Mouse (Mus musculus) B cell, adult 62 days (primary cell): ENCODE results near the gene Zkscan17. TPM values are rescaled to one million over a fixed set of nuclear protein-coding genes. Genes with fewer than 3 reads are reported as not detected.

Experiments
- total RNA-seq: library from RNA; stranded (reverse); gene quantifications from 4 replicates; pipeline ENCODE4 v1.2.4, GENCODE M21; 2023

Gene Zkscan17
- 16.7 to 20.2 TPM (median 17.6 TPM) in 4 replicates for total RNA-seq

GRCm38 (mm10) chr11:59526472-59527080 lies at the start of gene Zkscan17:
TSS of gene Zkscan17 (minus strand) at chr11:59526751.

GRCm38 (mm10) chr11:59576135-59576534 lies 49.6 kb upstream of the Zkscan17 start, which contains the start of gene Olfr222:
TSS of gene Olfr222 (minus strand) at chr11:59576235.

GRCm38 (mm10) chr11:59541324-59541723 lies 14.8 kb upstream of the Zkscan17 start, which contains the start of gene Nlrp3:
TSS of gene Nlrp3 (plus strand) at chr11:59541568.

GRCm38 (mm10) chr11:59472326-59472677 lies 54.2 kb downstream of the Zkscan17 start, which contains the start of gene Zfp867:
TSS of gene Zfp867 (minus strand) at chr11:59472474.

GRCm38 (mm10) chr11:59451086-59451485 lies 75.5 kb downstream of the Zkscan17 start, which contains the start of gene Snap47:
TSS of gene Snap47 (minus strand) at chr11:59451186.

GRCm38 (mm10) chr11:59449741-59450229 lies 76.8 kb downstream of the Zkscan17 start, which contains the start of gene Jmjd4:
TSS of gene Jmjd4 (plus strand) at chr11:59450045.

Other genes starting within 250 kb of the Zkscan17 start
- gene Wnt3a, start 236.0 kb downstream of the Zkscan17 start, total RNA-seq = not detected in 4 replicates
- not detected in 4 replicates for gene Wnt9a, start 219.8 kb downstream of the Zkscan17 start, total RNA-seq
- gene Prss38, start 151.1 kb downstream of the Zkscan17 start, total RNA-seq = not detected in 4 replicates
- gene Jmjd4, start 76.7 kb downstream of the Zkscan17 start, total RNA-seq = 10.2 to 12.5 TPM (median 11.7 TPM) in 4 replicates
- 14.5 to 17.4 TPM (median 14.9 TPM) in 4 replicates for gene Snap47, start 75.6 kb downstream of the Zkscan17 start, total RNA-seq
- gene Zfp867, start 54.3 kb downstream of the Zkscan17 start, total RNA-seq = 4.1 to 4.7 TPM (median 4.3 TPM) in 4 replicates
- 0.94 to 3.2 TPM (median 1.5 TPM) in 4 replicates for gene Nlrp3, start 14.8 kb upstream of the Zkscan17 start, total RNA-seq
- not detected in 4 replicates for gene Olfr222, start 49.5 kb upstream of the Zkscan17 start, total RNA-seq
- gene Olfr223, start 66.5 kb upstream of the Zkscan17 start, total RNA-seq = not detected in 4 replicates
- 82.5 to 102 TPM (median 85.8 TPM) in 4 replicates for gene Mprip, start 134.6 kb upstream of the Zkscan17 start, total RNA-seq